Mouse (Mus musculus): ENCODE measurements at regions not wholly inside any gene's neighbourhood (a gene's known extent, or its start where the extent isn't known, plus 50 kb on each side); places are given as distances from the start of the nearest gene placed in this dataset.

GRCm38 (mm10) chr1:165086131-165086530 lies 74.4 kb downstream of the Tbx19 start:
- no peak for DNase-seq (ENCODE audit: low read depth, low spot score)

GRCm38 (mm10) chr1:165084753-165085152 lies 75.8 kb downstream of the Tbx19 start:
- no peak for DNase-seq (ENCODE audit: low read depth, low spot score)

- DNase-seq (ENCODE audit: low read depth, low spot score): no peak
These were observed 76.4 kb downstream of the Tbx19 start for GRCm38 (mm10) chr1:165084179-165084578.

DNA sequence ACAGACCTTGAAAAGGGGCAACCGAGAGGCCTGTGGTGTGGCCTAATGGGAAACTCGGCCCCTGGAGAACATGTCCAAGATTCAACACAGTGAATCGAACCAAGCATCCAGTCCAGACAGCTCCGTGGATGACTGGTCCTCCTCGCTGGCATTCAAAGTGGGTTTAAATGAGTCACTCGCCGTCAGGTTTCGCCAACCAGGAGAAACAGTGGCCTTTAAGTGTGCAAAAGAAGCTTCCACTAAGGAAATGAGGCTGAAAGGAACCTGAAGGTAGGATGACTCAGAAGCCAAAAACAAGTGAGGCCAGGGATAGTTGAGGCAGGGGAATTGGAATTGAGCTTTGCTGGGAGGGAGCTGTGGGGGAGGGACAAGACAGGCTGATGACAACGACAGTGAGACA lies 80.2 kb downstream of the Tbx19 start:
- DNase-seq (ENCODE audit: low read depth, low spot score): no peak

- DNase-seq (ENCODE audit: low read depth, low spot score): no peak
These were observed 83.3 kb downstream of the Tbx19 start for GRCm38 (mm10) chr1:165077313-165077712.

DNA sequence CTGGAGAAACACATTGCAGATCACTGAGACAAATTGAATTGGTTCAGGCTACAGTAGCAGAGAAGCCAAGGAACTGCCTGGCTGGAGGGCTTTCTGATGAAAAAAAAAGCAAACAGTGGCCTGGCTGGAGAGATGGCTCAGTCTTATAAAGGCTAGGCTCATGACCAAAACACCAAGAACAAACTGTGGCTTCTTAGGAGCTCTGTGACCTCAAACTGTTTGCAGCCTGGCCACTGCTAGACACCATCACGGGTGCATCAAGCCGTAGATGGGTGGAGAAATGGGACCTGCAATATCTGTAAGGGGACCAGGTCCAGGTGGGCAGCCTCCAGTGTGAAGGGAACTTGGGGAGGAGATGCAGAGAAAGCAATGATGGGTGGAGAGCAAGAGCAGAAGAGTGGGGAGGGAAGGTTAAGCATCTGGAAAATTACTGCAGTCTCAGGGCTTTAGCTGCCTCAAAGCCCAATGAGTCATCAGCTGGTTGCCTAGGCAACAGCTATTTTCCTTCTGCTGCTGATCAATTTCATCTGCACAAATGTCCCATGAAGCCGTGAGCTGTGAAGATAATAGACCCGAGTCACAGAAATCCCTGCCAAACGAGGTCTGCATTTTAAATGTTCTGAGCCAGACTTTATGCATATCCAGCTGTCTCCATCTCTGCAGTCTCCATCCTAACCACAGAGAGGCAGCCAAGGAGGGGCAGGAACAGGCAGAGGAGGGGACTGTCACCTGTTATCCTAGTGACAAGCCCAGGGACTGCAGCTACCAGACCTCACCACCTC lies 85.1 kb downstream of the Tbx19 start:
- no peak for DNase-seq (ENCODE audit: low read depth, low spot score)

DNA sequence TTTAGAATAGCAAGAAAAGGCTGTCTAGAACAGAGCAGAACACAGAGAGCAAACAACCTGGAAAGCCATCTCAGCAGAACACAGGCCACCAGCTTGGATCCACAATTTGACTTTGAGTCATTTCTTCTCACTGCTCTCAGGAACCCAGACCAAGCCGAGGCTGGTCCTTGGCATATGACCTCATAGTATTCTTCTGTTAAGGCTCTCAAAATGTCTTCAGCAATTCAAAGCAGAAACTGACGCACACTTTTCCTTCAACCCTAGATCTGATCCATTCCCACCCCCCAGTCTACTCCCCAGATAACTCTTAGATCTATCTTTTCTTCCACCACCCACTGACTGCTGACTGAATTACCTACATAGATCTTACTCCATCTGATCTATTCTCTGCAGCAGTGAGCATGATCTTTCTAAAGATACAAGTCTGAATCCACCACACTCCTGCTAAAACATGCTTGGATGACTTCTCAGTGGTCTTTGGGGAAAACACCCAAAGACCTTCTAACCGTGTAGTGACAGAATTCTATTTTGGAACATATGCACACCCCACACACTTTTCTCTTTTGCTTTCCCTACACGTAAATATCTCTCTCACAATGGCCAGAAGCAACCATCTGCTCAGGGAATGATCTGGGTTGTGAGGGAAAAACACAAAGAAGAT lies 88.6 kb downstream of the Tbx19 start:
- no peak for DNase-seq (ENCODE audit: low read depth, low spot score)

- DNase-seq (ENCODE audit: low read depth, low spot score): no peak
These were observed 95.6 kb downstream of the Tbx19 start for GRCm38 (mm10) chr1:165064981-165065380.

DNA sequence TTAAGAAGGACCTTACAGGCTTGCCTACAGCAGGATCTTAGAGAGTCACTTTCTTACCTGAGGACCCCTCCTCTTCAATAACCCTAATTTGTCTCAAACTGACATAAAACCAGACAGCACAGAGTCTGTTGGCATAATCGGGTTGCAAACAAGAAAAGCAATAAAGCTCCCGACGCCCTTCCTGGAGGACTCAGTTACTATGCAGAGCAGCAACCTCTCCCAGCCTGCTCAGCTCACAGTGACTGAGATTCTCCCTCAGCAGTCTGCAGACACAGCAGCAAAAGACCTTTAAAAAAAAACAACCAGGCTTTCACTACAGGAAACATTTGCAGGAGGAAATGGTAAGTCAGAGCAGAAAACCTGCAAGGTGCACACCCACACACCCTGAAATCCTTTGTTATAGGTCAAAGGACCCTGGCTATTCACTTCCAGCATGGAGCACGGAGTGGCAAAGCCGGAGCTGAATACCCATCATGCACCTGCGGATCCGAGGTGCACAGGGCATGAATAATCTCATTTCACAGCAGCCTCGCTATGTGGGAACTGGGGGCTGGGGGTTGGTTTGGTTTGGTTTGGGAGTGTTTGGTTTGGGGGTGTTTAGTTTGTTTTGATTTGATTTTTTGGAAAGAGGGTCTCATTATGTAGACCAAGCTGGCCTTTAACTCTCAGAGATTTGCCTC lies 97.6 kb downstream of the Tbx19 start:
- DNase-seq (ENCODE audit: low read depth, low spot score): peak; percentile 39

- peak; percentile 37 for DNase-seq (ENCODE audit: low read depth, low spot score)
These were observed 99.2 kb downstream of the Tbx19 start for GRCm38 (mm10) chr1:165061420-165061819.

GRCm38 (mm10) chr1:165054245-165054644 lies 106.3 kb downstream of the Tbx19 start:
- DNase-seq (ENCODE audit: low read depth, low spot score): no peak

- DNase-seq (ENCODE audit: low read depth, low spot score): no peak
These were observed 109.3 kb downstream of the Tbx19 start for GRCm38 (mm10) chr1:165051294-165051693.

DNA sequence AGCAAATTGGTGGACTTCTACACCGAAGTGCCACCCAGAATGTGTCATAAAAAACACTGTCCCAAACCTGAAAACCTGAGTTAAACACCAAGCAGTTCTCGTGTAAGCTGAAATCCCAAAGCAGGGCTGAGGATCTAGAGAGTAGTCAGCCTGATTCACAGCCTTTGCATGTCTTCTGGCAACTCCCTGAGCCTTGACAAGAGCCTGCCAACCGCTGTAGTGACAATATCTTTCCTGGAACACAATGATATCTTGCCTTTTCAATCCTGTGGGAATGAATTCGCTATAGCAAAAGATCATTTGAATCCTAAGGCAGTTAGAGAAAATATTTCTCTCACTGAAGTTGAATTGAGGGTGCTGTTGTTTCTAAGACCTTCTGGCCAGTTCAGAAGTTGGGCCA lies 110.4 kb downstream of the Tbx19 start:
- no peak for DNase-seq (ENCODE audit: low read depth, low spot score)

DNA sequence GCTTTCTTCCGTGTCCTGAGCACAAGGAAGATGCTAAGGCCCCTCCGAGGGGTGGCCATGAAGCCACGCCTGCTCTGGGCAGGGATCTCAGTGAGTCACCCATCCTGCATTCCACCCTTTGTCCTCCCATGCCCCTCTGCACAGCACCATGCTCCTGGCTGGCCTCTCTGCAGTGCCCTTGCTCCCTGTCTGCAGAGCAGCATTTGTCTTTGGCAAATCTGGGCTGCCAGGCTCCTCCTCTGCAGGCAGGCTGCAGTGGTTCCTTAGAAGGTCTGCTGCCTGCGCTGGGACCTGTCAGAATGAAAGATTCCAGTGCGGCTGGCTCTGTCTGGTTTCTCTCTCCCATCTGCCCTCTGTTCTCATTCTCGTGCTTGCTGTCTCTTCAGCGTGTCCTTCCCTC lies 111.3 kb upstream of the Xcl1 start:
- no peak for DNase-seq (ENCODE audit: low read depth, low spot score)

GRCm38 (mm10) chr1:165046056-165046455 lies 110.7 kb upstream of the Xcl1 start:
- DNase-seq (ENCODE audit: low read depth, low spot score): no peak

- DNase-seq (ENCODE audit: low read depth, low spot score): no peak
These were observed 108.0 kb upstream of the Xcl1 start for GRCm38 (mm10) chr1:165043361-165043760.

DNA sequence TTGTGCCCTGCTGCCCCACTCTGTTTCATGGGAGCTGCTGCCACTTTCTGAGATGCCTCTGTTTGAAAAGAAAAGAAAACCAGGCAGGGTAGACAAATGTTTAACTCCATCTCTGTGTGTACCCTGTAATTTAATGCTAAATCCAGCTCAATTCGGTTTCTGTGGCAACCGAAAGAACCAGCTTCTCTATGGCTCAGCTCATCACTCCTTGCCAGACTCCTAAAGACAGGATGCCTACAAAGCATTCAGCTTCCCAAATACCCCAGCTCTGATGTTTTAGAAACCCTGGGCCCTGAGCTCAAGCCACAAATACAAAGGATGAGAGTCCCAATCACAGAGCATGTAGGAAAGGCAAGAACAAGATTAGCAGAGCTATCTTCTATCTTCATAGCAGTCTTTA lies 106.8 kb upstream of the Xcl1 start:
- no peak for DNase-seq (ENCODE audit: low read depth, low spot score)

DNA sequence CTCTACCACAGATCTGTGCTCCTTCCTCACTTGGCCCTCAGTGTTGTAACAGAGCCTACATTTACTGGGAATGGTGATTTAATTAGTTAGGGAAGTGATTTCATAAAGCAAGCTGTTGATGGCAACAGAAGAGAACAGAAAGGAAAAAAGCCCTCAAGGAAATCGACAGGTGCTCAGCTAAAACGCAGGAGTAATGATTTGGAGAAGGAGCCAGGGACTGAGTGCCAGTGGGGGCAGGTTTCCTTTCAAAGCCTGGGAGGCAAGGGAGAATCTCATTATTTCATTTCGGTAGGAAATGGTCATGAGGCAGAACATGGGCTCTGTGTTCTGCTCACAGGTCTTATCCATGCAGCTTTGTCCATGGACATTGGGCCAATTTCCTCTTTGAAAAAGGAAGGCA lies 101.3 kb upstream of the Xcl1 start:
- DNase-seq (ENCODE audit: low read depth, low spot score): no peak

GRCm38 (mm10) chr1:165035618-165036017 lies 100.3 kb upstream of the Xcl1 start:
- DNase-seq (ENCODE audit: low read depth, low spot score): no peak

DNA sequence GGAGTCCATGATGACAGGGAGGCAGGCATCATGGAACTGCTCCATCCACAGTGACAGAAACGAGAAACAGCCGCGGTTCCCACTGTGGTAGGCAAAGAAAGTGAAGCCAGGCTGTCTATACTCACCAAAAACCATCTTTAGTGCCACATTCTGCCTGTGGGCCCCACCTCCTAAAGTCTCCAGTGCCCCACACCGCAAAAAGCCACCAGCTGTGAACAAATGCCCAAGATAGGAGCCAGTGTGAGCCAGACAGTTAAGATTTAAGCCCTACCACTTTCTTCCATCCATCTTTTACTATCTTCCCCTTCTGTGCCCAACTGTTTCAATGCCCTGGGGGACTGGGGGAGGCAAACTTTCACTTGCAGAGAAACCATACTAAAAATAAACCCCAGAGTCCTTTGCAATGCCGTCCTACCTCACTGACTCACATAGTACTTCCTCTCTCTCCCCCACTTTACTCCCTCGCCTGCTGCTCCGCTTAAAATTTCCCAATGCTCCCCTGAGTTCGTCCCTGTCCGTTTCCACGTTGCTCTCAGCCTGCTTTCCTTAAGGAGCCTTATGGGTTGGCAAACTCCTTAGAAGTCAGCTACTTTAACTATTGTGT lies 85.7 kb upstream of the Xcl1 start:
- no peak for DNase-seq (ENCODE audit: low read depth, low spot score)

- peak; percentile 93 for DNase-seq (ENCODE audit: low read depth, low spot score)
These were observed 83.5 kb upstream of the Xcl1 start for GRCm38 (mm10) chr1:165018692-165019309.

GRCm38 (mm10) chr1:165018236-165018635 lies 82.9 kb upstream of the Xcl1 start:
- no peak for DNase-seq (ENCODE audit: low read depth, low spot score)

Data from R1 (cell line).